Mouse (Mus musculus) cerebellum, postnatal 36 days (tissue): ENCODE results near the gene Slc25a4.

Experiments
- DNase-seq, 2 experiments: peaks; one replicate each; pipeline ENCODE4 v3.0.0; 2021 to 2022; ENCODE audit warnings: mixed read lengths in 2 of 2

Slc25a4 gene

DNA sequence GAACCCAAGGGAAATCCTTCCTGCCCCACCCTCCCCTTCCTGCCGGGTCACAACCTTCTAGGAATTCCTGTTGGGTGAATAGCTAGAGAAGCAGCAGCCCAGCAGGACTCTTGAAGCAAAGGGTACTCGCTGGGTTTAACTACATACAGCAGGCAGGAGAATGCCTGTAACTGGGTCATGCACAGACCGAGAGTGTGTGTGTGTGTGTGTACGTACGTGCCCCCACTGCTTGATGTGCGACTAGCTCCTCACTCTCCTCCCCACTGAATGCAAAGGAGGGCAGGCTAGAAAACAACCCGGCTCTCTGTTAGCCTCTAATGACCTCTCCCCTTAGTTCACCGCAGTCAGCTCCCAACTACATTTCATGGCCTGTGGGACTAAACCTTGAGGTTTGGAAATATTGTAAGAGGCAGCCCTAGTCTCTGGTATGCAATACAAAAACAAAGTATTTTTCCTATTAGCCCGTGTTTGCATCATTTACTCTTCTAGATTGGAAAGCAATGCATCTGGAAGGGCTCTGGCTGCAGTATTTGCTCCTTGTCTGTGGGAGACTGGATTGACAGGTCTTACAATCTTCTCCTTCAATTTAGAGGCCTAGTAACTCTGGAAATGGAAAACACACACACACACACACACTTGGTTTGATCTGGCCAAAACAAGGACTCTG, 6.0 kb downstream of the Slc25a4 start:
- DNase-seq = no peak

DNA sequence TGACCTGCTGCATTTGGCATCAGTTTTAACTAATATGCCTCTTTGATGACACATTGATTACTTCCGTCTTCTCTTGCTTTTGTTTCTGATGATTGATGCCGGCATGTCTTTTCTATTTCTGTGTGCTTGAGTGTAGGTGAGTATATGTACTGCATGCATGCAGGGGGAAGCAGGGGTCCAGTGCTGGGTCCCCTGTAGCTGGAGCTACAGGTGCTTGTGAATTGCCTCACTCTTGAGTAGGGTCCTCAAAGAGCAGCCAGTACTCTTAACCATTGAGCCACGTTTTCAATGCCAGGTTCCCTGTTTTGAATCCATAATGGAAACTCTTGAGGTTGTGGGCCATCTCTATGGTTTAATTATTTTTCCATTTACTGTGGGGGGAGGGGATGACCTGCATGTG, 6.8 kb downstream of the Slc25a4 start:
- DNase-seq = no peak

DNA sequence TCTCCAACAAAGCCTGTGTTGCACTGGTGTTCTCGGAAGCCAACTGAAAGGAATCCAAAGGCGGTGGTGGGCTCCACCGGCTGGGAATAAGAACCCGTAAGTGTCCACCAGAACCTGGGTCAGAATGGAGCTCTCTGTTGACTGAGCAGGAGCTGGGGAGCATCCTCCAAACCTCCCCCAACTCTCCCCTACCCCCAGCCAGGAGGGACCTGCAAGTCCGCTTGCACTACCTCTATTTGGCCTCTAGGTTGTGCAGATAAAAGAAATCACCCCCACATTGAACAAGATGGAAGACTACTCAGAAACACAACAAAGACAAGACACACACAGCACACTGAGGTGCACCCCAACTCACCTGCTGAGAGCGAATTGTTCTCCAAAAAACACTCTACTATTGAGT, 8.7 kb downstream of the Slc25a4 start:
- DNase-seq = no peak

DNA sequence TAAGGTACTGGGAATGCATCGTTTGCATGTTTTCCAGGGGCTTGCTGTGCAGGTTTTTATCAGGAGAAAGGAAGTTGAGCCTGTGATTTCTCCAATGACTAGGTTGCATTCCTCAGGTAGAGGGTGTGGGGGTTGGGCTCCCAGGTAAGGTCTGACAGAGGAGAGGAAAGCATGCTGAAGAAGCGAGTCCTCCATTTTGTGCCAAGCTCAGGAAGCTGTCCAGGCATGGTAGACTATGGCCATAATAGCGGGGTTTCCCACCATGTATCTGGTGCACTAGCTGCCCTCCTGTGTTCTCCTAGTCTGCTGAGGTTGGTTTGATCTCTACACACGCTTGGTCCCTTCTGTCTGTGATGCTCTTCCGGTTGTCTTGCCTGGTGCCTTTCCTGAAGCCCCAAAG, 13.4 kb downstream of the Slc25a4 start:
- DNase-seq = no peak

GRCm38 (mm10) chr8:46196877-46197276, 14.2 kb downstream of the Slc25a4 start:
- no peak for DNase-seq

DNA sequence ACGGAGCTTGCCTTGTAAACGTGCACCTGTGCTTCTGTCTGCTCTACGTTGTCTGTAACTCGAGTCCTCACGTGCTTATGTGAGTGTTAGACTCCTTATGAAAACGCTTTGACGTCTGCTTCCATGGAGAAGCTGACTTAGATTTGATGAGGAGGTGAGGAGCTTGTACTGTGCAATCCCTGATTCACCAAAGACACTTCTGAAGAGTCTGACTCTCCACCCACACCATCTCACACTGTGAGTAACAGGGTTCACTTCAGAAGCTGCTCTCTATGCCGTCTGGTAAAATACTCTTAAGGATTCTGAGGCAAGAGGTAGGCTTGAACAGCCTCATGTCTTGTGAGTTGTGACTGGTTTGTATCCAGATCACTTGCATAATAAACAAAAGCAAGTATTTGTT, 18.0 kb downstream of the Slc25a4 start:
- DNase-seq = no peak

DNA sequence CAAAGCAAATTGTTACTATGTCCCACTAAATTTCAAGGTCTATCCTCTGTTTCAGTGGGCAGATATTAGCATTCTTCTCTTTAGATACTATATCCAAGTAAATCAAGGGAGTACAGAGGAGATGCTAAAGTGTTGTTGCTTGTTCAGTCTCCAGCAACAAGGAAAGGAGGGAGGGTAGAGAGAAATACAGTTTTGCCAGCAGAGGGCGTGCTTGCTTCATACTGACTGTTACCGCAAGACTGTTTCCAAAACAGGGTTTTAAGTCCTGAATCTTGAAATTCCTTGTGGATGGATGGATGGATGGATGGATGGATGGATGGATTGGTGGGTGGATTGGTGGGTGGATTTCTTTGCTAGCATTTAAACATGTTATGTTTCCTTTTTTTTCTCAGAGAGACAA, 25.7 kb downstream of the Slc25a4 start:
- DNase-seq = peak; percentile 60 to 67

- no peak for DNase-seq
These were observed 30.9 kb downstream of the Slc25a4 start for GRCm38 (mm10) chr8:46180136-46180535.

GRCm38 (mm10) chr8:46173651-46174050, 37.4 kb downstream of the Slc25a4 start:
- DNase-seq = no peak

- DNase-seq = no peak
These were observed 47.3 kb downstream of the Slc25a4 start for GRCm38 (mm10) chr8:46163870-46164190.

DNA sequence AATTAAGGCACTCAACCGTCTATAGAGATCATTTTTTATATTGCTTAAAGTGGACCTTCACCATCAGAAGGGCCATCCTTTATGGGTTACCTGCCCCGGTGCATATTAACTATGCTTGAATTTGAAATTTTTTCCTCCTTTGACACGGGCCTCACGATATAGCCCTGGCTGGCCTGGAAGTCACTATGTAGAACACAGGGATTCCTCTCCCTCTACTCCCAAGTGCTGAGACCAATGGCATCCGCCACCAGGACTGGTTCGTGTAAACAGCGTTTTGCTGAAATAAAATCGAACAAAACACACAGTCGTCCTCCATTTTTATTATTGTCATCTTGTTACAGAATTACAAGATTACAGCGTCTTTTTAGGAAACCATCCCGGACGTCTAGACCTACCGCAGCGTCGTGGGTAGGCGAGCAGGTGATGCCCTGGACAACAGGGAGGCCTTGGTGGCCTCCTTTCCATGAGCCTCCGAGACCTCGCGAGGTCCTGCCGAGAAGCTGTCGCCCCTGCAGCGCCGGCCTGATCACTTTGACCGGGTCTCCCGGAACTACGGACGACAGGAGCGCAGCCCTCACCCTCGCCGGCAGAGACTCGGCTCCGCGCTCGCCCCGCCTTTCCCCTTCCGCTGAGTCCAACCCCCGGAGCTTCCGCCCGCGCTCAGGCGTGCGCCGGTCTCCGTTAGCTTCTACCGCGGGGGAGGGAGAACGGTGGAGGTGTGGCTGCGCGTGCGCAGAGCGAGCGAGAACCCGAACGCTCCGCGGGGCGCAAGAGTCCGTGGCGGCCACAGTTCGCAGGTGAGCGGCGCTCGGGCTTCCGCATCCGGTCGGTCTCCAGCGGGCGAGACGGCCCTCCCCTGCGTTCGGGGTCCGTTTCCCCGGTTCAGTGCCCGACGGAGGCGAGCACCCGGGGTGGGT, 47.9 kb downstream of the Slc25a4 start:
- DNase-seq = peak; percentile 97 to 98
